Mouse (Mus musculus): Measurements from ENCODE around the gene Arr3.

The Arr3 gene

GRCm38 (mm10) chrX:100605314-100605713 lies at the start of gene Arr3:
Gene Arr3, plus strand, starts transcription at chrX:100605497.
- no peak for DNase-seq

- DNase-seq: no peak
Measured at GRCm38 (mm10) chrX:100556026-100556425, 49.3 kb upstream of the Arr3 start.

- DNase-seq: no peak
Measured at GRCm38 (mm10) chrX:100565696-100566095, 39.6 kb upstream of the Arr3 start.

- DNase-seq: no peak
Measured at GRCm38 (mm10) chrX:100571951-100572350, 33.3 kb upstream of the Arr3 start, which contains the start of gene Awat1. Gene Awat1, plus strand, starts transcription at chrX:100572251.

- no peak for DNase-seq
Measured at GRCm38 (mm10) chrX:100594791-100595190, 10.5 kb upstream of the Arr3 start, which contains the start of gene P2ry4. Gene P2ry4, minus strand, starts transcription at chrX:100594869.

GRCm38 (mm10) chrX:100597439-100597838 lies 7.9 kb upstream of the Arr3 start:
- peak; percentile 41 to 59 for DNase-seq

GRCm38 (mm10) chrX:100599755-100600154 lies 5.5 kb upstream of the Arr3 start:
- DNase-seq: no peak

- peak in 1 of 2 experiments; percentile 17 for DNase-seq
Measured at GRCm38 (mm10) chrX:100618488-100618887, 13.2 kb downstream of the Arr3 start.

- peak in 1 of 2 experiments; percentile 31 for DNase-seq
Measured at GRCm38 (mm10) chrX:100621366-100621765, 16.1 kb downstream of the Arr3 start.

- DNase-seq: no peak
Measured at GRCm38 (mm10) chrX:100624242-100624641, 18.9 kb downstream of the Arr3 start.

GRCm38 (mm10) chrX:100625146-100625545 lies 19.8 kb downstream of the Arr3 start:
- DNase-seq: no peak

GRCm38 (mm10) chrX:100625546-100625801 lies 20.2 kb downstream of the Arr3 start, which contains the start of gene Kif4:
Gene Kif4, plus strand, starts transcription at chrX:100625737.
- DNase-seq: no peak

- peak; percentile 90 to 91 for DNase-seq
Measured at GRCm38 (mm10) chrX:100625802-100626793, 20.8 kb downstream of the Arr3 start, which contains the start of gene Pdzd11. Gene Pdzd11, minus strand, starts transcription at chrX:100626568.

GRCm38 (mm10) chrX:100629076-100629475 lies 23.8 kb downstream of the Arr3 start:
- peak; percentile 12 to 29 for DNase-seq

GRCm38 (mm10) chrX:100638477-100638876 lies 33.2 kb downstream of the Arr3 start:
- DNase-seq: no peak

GRCm38 (mm10) chrX:100652848-100653247 lies 47.6 kb downstream of the Arr3 start:
- DNase-seq: peak in 1 of 2 experiments; percentile 1

GRCm38 (mm10) chrX:100664825-100665224 lies 59.5 kb downstream of the Arr3 start:
- DNase-seq: peak; percentile 2 to 31
